Mouse (Mus musculus) liver, postnatal 0 days (tissue): ENCODE measurements around the gene Mrtfb.

Experiments used
- CTCF ChIP-seq: sonication (generic); IDR thresholded peaks from 2 replicates; pipeline ENCODE4 v1.5.1; 2016; ENCODE audit warnings: antibody characterized with exemption, low read depth
- EP300 ChIP-seq: IDR thresholded peaks from 2 replicates; pipeline ENCODE4 v1.6.1; 2016; ENCODE audit warnings: antibody characterized with exemption, low read depth, mild to moderate bottlenecking

GRCm38 (mm10) chr16:13256667-13257527, 616 bp downstream of the Mrtfb start:
- TF ChIP-seq CTCF (no peak), EP300 (no peak)
